Mouse (Mus musculus) small intestine, adult 2 months (tissue): ENCODE measurements around the gene Kbtbd2. TPM values are rescaled to one million over a fixed set of nuclear protein-coding genes. Genes with fewer than 3 reads are reported as not detected.

Source experiments
- H3K27ac ChIP-seq: fragments of 200-500 bp; 2 replicates; pipeline ENCODE4 v1.5.1; 2012; ENCODE audit warnings: low read depth, low read length, control low read depth, inconsistent platforms; ENCODE audit not compliant: insufficient read depth
- H3K27me3 ChIP-seq: fragments of 200-500 bp; 2 replicates; pipeline ENCODE4 v1.6.1; 2012; ENCODE audit warnings: mild to moderate bottlenecking, moderate library complexity, low read length, inconsistent platforms; ENCODE audit not compliant: control insufficient read depth, insufficient read depth
- H3K36me3 ChIP-seq: fragments of 200-500 bp; 2 replicates; pipeline ENCODE4 v1.6.1; 2012; ENCODE audit warnings: mild to moderate bottlenecking, low read length, control low read depth, inconsistent platforms; ENCODE audit not compliant: control insufficient read depth, insufficient read depth
- H3K4me1 ChIP-seq: fragments of 200-500 bp; 2 replicates; pipeline ENCODE4 v1.6.1; 2012; ENCODE audit warnings: low read length, inconsistent platforms, mixed read lengths; ENCODE audit not compliant: control insufficient read depth, insufficient read depth, insufficient read length
- H3K4me3 ChIP-seq: fragments of 200-500 bp; 2 replicates; pipeline ENCODE4 v1.5.1; 2012; ENCODE audit warnings: low read depth, mild to moderate bottlenecking, control low read depth, inconsistent platforms, low read length, moderate library complexity
- CTCF ChIP-seq: fragments of 200-500 bp; IDR thresholded peaks from 2 replicates; pipeline ENCODE4 v1.5.1; 2012; ENCODE audit warnings: low read depth, mild to moderate bottlenecking, control low read depth, inconsistent platforms, low read length, moderate library complexity, mixed read lengths; ENCODE audit not compliant: insufficient replicate concordance, insufficient read length; ENCODE audit errors: extremely low read depth
- POLR2A ChIP-seq: fragments of 200-500 bp; IDR thresholded peaks from 2 replicates; pipeline ENCODE4 v1.6.1; 2012; ENCODE audit warnings: low read depth, mild to moderate bottlenecking, control low read depth, inconsistent platforms, low read length, moderate library complexity
- WGBS: fragments of 180-500 bp; shearing (Covaris S2); methylation state at CpG from one replicate; pipeline ENCODE4 v1.1.7; 2018; 5-methylcytosine and 5-hydroxymethylcytosine counted together
- polyA plus RNA-seq: library from polyadenylated mRNA; depleted of rRNA; stranded (reverse); fragments of >200 nt; gene quantifications from 2 replicates; pipeline ENCODE4 v1.2.3, GENCODE M21; 2012; rRNA removed

Gene Kbtbd2
- polyA plus RNA-seq, result 2.1 and 3.7 TPM in 2 replicates

- no peaks in the 10 kb centered on the region for H3K36me3 ChIP-seq
- H3K4me1 ChIP-seq, result peaks cover 7% of the 10 kb centered on the region; the same call in 1 of the 2 replicates
- H3K27me3 ChIP-seq, result no peaks in the 10 kb centered on the region
- TF ChIP-seq POLR2A, result peak; percentile 69
- TF ChIP-seq CTCF, result no peak
- peak within 1 kb of the TSS; percentile 90 for H3K4me3 ChIP-seq
- peak within 1 kb of the TSS; percentile 97 for H3K27ac ChIP-seq
- WGBS, result under 1% methylated on average over 97 of the region's 98 CpGs
Observed at GRCm38 (mm10) chr6:56797311-56798151, at the start of gene Kbtbd2. TSS of gene Kbtbd2 (minus strand) at chr6:56797813.

DNA sequence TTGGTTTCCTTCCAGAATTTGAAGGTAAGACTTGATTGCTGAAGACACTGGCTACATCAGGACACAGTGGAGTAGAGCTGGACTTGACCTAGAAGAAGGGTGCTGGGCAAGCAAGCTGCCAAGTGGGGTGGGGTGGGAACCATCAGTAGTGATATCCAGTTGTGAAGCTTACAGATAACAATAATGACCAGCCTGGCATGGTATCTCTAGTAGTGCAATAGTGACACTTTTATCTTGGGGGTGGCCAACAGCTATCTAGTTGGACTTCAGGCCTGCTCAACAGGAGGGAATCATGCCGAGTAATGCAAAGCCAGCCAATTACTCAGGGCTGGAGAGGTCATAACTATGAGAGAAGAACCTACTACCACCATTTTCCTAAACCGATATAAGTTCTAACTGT lies 46.8 kb upstream of the Kbtbd2 start:
- H3K4me3 ChIP-seq, result no peak overlapping the region
- H3K36me3 ChIP-seq, result no peaks in the 10 kb centered on the region
- no peak overlapping the region for H3K27ac ChIP-seq
- H3K27me3 ChIP-seq, result no peaks in the 10 kb centered on the region
- WGBS, result 73% methylated on average over 2 of the region's 2 CpGs
- no peak for TF ChIP-seq POLR2A
- TF ChIP-seq CTCF, result no peak
- H3K4me1 ChIP-seq, result no peaks in the 10 kb centered on the region

DNA sequence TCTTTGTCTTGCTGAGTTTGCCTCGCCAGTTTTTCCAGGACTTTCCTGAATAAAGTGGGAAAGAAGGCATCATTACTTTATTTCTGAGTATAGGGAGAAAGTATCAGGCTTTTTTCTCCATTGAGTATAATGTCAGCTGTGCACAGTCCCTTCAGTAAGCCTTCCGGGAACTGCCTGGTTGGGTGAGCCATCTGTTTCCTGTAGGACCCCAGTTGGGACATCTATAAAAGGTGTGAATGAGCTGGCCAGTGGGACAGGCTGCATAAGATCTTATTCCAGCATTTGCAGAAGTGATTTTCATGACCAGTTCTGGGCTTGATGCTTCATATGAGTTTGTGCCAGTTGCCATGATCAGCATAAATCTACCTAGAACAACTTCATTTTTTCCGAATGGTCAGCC lies 45.6 kb upstream of the Kbtbd2 start:
- Histone ChIP-seq H3K4me3 (no peak overlapping the region), H3K27me3 (no peaks in the 10 kb centered on the region), H3K4me1 (no peaks in the 10 kb centered on the region), H3K36me3 (no peaks in the 10 kb centered on the region), H3K27ac (no peak overlapping the region)
- 92% methylated on average over 3 of the region's 3 CpGs for WGBS
- TF ChIP-seq POLR2A (no peak), CTCF (no peak)

GRCm38 (mm10) chr6:56837621-56838020 lies 40.0 kb upstream of the Kbtbd2 start:
- H3K36me3 ChIP-seq, result no peaks in the 10 kb centered on the region
- no peak for TF ChIP-seq CTCF
- no peaks in the 10 kb centered on the region for H3K4me1 ChIP-seq
- no peak overlapping the region for H3K4me3 ChIP-seq
- WGBS, result 90% methylated on average over 3 of the region's 3 CpGs
- no peak overlapping the region for H3K27ac ChIP-seq
- 0 out of 2 replicates have a peak, but pooled peaks cover under 1% of the 10 kb centered on the region for H3K27me3 ChIP-seq

- Histone ChIP-seq H3K4me3 (no peak overlapping the region), H3K4me1 (no peaks in the 10 kb centered on the region), H3K27ac (no peak overlapping the region), H3K36me3 (no peaks in the 10 kb centered on the region), H3K27me3 (0 out of 2 replicates have a peak, but pooled peaks cover 4% of the 10 kb centered on the region)
- TF ChIP-seq CTCF (no peak), POLR2A (no peak)
- 96% methylated on average over 12 of the region's 12 CpGs for WGBS
Observed at GRCm38 (mm10) chr6:56837166-56837565, 39.6 kb upstream of the Kbtbd2 start.

GRCm38 (mm10) chr6:56835532-56835931 lies 37.9 kb upstream of the Kbtbd2 start:
- Histone ChIP-seq H3K36me3 (no peaks in the 10 kb centered on the region), H3K27ac (no peak overlapping the region), H3K27me3 (0 out of 2 replicates have a peak, but pooled peaks cover 4% of the 10 kb centered on the region), H3K4me1 (no peaks in the 10 kb centered on the region; the same call in 1 of the 2 replicates), H3K4me3 (no peak overlapping the region)
- 83% methylated on average over 10 of the region's 10 CpGs for WGBS
- TF ChIP-seq POLR2A (no peak), CTCF (no peak)

- TF ChIP-seq CTCF, result no peak
- no peak for TF ChIP-seq POLR2A
- H3K4me1 ChIP-seq, result no peaks in the 10 kb centered on the region; the same call in 1 of the 2 replicates
Observed at GRCm38 (mm10) chr6:56834769-56835168, 37.2 kb upstream of the Kbtbd2 start.

More at GRCm38 (mm10) chr6:56834769-56835168, 37.2 kb upstream of the Kbtbd2 start:
- Histone ChIP-seq H3K27ac (no peak overlapping the region), H3K4me3 (no peak overlapping the region), H3K36me3 (no peaks in the 10 kb centered on the region), H3K27me3 (0 out of 2 replicates have a peak, but pooled peaks cover 4% of the 10 kb centered on the region)
- WGBS, result 86% methylated on average over 5 of the region's 5 CpGs
